Mouse (Mus musculus) kidney, adult 2 months (tissue): Measurements from ENCODE around the gene Cyfip2.

ENCODE experiments used
- CTCF ChIP-seq: fragments of 200-500 bp; conservative IDR thresholded peaks from 2 replicates; pipeline ENCODE4 v1.5.1; 2011; ENCODE audit warnings: low read depth, mild to moderate bottlenecking, control low read depth, low read length, moderate library complexity, mixed read lengths; ENCODE audit not compliant: insufficient read depth, insufficient read length
- POLR2A ChIP-seq: fragments of 200-500 bp; IDR thresholded peaks from one replicate; pipeline ENCODE4 v1.6.1; 2011; ENCODE audit warnings: low read depth, low read length, control low read depth

- TF ChIP-seq CTCF (no peak), POLR2A (no peak)
These were observed 1.4 kb downstream of the Cyfip2 start for GRCm38 (mm10) chr11:46311181-46311702.
